Mouse (Mus musculus) bone marrow, adult 2 months (tissue): ENCODE measurements around the gene Fgfr2. TPM values are rescaled to one million over a fixed set of nuclear protein-coding genes. Genes with fewer than 3 reads are reported as not detected.

Experiments used
- H3K27ac ChIP-seq: fragments of 200-500 bp; 2 replicates; pipeline ENCODE4 v1.5.1; 2012; ENCODE audit warnings: low read depth, mild to moderate bottlenecking, control low read depth, inconsistent platforms, low read length; ENCODE audit not compliant: control insufficient read depth, poor library complexity, insufficient read depth
- H3K4me1 ChIP-seq: fragments of 200-500 bp; 2 replicates; pipeline ENCODE4 v1.6.1; 2011; ENCODE audit warnings: low read length; ENCODE audit not compliant: control insufficient read depth, insufficient read depth
- H3K4me3 ChIP-seq: fragments of 200-500 bp; replicated peaks from 2 replicates; pipeline ENCODE3; 2011; ENCODE audit warnings: mild to moderate bottlenecking, low read depth, low read length, control low read depth; ENCODE audit not compliant: control insufficient read depth
- CTCF ChIP-seq: fragments of 200-500 bp; IDR thresholded peaks from 2 replicates; pipeline ENCODE4 v1.5.1; 2011; ENCODE audit warnings: low read length, control low read depth; ENCODE audit not compliant: control insufficient read depth, insufficient read depth
- POLR2A ChIP-seq: fragments of 200-500 bp; IDR thresholded peaks from 2 replicates; pipeline ENCODE4 v1.6.1; 2011; ENCODE audit warnings: low read depth, mild to moderate bottlenecking, control low read depth, low read length, borderline replicate concordance; ENCODE audit not compliant: control insufficient read depth
- WGBS: fragments of 180-500 bp; shearing (Covaris S2); methylation state at CpG from one replicate; pipeline ENCODE4 v1.1.7; 2018; 5-methylcytosine and 5-hydroxymethylcytosine counted together
- polyA plus RNA-seq: library from polyadenylated mRNA; stranded (reverse); fragments of >200 nt; gene quantifications from 2 replicates; pipeline ENCODE4 v1.2.4, GENCODE M21; 2011; ENCODE audit warnings: low replicate concordance; ENCODE audit not compliant: missing spikeins, insufficient read depth, insufficient read length

The Fgfr2 gene
- polyA plus RNA-seq, 1 experiment: 8.2 TPM

DNA sequence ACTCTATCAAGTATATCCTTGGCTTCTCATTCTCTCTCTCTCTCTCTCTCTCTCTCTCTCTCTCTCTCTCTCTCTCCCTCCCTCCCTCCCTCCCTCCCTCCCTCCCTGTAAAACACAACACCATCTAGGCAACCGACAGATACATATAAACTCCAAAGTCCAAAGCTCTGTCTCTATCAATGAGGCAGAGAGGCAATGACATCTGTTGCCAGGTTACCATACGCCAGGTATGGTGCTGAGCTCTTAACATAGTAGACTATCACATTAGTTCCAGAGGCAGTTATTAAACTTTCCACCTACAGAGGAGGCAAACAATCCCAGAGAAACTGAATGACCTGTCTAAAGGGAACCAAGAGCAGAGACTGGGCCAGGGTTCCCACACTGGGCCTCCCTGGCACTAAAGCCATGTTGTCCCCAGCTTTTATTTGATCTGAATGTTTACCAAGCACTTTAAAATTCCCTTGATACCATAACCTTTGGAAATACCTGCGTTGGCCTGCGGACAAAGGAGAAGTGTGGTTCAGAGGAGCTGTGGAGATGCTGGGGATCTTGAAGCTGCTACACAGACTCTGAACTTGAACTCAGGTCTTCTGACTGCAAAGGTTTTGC, 2268.4 kb downstream of the Fgfr2 start:
- no peak overlapping the region for H3K27ac ChIP-seq
- H3K4me1 ChIP-seq: no peaks in the 10 kb centered on the region
- H3K4me3 ChIP-seq: no peak overlapping the region
- 81% methylated on average over 4 of the region's 4 CpGs for WGBS
- no peak for TF ChIP-seq POLR2A
- TF ChIP-seq CTCF: no peak

- peak overlapping the region; percentile 17 for H3K27ac ChIP-seq
- 35% methylated on average over 17 of the region's 17 CpGs for WGBS
- no peak overlapping the region for H3K4me3 ChIP-seq
- TF ChIP-seq CTCF (no peak), POLR2A (no peak)
- H3K4me1 ChIP-seq: peaks cover 2% of the 10 kb centered on the region; the same call in 1 of the 2 replicates
Measured at GRCm38 (mm10) chr7:130847164-130847718, 2275.9 kb downstream of the Fgfr2 start.

- H3K4me3 ChIP-seq: no peak overlapping the region
- H3K27ac ChIP-seq: no peak overlapping the region
- peaks cover 2% of the 10 kb centered on the region; the same call in 1 of the 2 replicates for H3K4me1 ChIP-seq
- 25% methylated on average over 12 of the region's 12 CpGs for WGBS
- TF ChIP-seq CTCF (no peak), POLR2A (no peak)
Measured at GRCm38 (mm10) chr7:130839380-130840100, 2283.6 kb downstream of the Fgfr2 start.

GRCm38 (mm10) chr7:130838658-130839025, 2284.5 kb downstream of the Fgfr2 start:
- TF ChIP-seq CTCF (no peak), POLR2A (no peak)
- Histone ChIP-seq H3K4me1 (peaks cover 2% of the 10 kb centered on the region; the same call in 1 of the 2 replicates), H3K27ac (no peak overlapping the region), H3K4me3 (no peak overlapping the region)
- 86% methylated on average over 3 of the region's 3 CpGs for WGBS

GRCm38 (mm10) chr7:130837941-130838657, 2285.1 kb downstream of the Fgfr2 start:
- no peak overlapping the region for H3K27ac ChIP-seq
- TF ChIP-seq CTCF (no peak), POLR2A (no peak)
- WGBS: 85% methylated on average over 12 of the region's 12 CpGs

DNA sequence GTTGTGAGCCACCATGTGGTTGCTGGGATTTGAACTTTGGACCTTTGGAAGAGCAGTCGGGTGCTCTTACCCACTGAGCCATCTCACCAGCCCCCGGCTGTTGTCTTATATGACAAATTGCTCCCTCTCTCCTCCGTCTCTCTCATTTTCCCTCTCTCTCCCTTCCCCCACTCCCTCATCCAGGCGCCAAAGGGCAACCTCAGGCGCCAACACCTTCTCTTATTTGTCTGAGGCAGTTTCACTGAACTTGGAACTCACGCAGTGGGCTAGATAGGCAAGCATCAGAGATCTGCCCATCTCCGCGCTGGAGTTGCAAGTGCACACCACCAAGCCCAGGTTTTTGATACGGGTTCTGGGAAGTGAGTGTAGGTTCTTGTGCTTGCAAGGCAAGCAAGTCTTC, 2287.1 kb downstream of the Fgfr2 start:
- WGBS: 90% methylated on average over 9 of the region's 9 CpGs
- no peak for TF ChIP-seq CTCF
- TF ChIP-seq POLR2A: no peak
- Histone ChIP-seq H3K4me1 (peaks cover 2% of the 10 kb centered on the region; the same call in 1 of the 2 replicates), H3K27ac (no peak overlapping the region), H3K4me3 (no peak overlapping the region)

More at GRCm38 (mm10) chr7:130837941-130838657, 2285.1 kb downstream of the Fgfr2 start:
- Histone ChIP-seq H3K4me1 (peaks cover 2% of the 10 kb centered on the region; the same call in 1 of the 2 replicates), H3K4me3 (no peak overlapping the region)

DNA sequence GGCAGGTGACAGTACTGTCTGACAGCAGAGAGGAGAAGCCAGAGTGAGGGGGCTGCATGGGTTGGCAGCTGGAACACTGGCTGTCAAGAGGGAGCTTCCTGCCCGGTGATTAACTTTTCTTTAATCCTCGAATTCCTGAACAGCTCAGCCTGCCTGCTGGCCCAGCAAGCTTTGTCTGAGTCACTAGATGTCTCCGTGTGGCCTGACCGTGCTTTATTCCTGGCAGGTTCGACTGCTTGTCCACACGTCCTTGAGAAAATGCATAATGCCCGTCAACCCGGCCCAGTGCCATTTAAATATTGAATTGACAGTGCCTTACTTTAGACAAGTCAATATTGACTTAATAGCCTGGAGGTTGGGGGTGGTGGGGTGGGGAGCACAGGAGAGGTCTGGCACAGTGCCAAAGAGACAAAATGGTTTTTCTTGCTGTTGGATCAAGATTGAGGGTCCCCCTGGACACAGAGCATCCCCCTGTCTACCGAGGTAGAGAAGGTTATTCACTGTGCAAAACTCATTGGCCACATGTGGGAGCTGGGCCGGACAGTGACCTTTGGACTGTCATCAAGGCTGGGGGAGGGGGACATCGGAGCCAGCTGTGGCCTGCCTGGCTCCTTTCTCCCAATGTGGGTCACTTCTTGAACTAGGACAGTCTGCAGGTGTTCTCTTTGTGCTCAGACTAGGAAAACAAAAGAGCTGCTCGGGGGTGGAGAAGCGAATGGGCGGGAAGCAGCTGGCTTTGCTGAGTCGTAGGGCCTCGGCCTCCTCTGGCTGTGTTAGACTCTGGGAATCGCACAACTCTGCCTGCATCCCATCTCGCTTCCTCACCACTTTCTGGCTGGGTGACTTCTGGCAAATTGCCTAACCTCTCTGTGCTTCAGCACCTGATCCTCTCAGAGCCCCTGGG, 2287.9 kb downstream of the Fgfr2 start:
- Histone ChIP-seq H3K4me1 (peaks cover 2% of the 10 kb centered on the region; the same call in 1 of the 2 replicates), H3K4me3 (no peak overlapping the region), H3K27ac (no peak overlapping the region)
- TF ChIP-seq CTCF (no peak), POLR2A (no peak)
- WGBS: 75% methylated on average over 18 of the region's 18 CpGs
